Mouse (Mus musculus) forebrain, postnatal 0 days (tissue): Measurements from ENCODE around the gene Zfp326. TPM values are rescaled to one million over a fixed set of nuclear protein-coding genes. Genes with fewer than 3 reads are reported as not detected.

ENCODE experiments used
- ATAC-seq: fragments of 200-750 bp; cut with Nextera tagmentation; 2 replicates; pipeline ENCODE4 v1.8.0; 2017; ENCODE audit warnings: mild to moderate bottlenecking, moderate library complexity
- DNase-seq: peaks from one replicate; pipeline ENCODE4 v3.0.0-alpha.2; 2015
- H3K27ac ChIP-seq: fragments of 300-500 bp; sonication (generic); 2 replicates; pipeline ENCODE4 v1.5.1; 2014; ENCODE audit warnings: low read depth, mild to moderate bottlenecking, antibody characterized with exemption, low read length, moderate library complexity, mixed read lengths
- H3K27me3 ChIP-seq: fragments of 300-500 bp; sonication (generic); 2 replicates; pipeline ENCODE4 v1.6.1; 2014; ENCODE audit warnings: mild to moderate bottlenecking, low read length, mixed read lengths; ENCODE audit not compliant: insufficient read depth
- H3K36me3 ChIP-seq: fragments of 300-500 bp; sonication (generic); 2 replicates; pipeline ENCODE4 v1.6.1; 2014; ENCODE audit warnings: mild to moderate bottlenecking, moderate library complexity; ENCODE audit not compliant: insufficient read depth
- H3K4me1 ChIP-seq: fragments of 300-500 bp; sonication (generic); 2 replicates; pipeline ENCODE4 v1.6.1; 2014; ENCODE audit warnings: antibody characterized with exemption; ENCODE audit not compliant: insufficient read depth
- H3K4me2 ChIP-seq: fragments of 300-500 bp; sonication (generic); 2 replicates; pipeline ENCODE4 v1.6.1; 2014; ENCODE audit warnings: low read depth, mild to moderate bottlenecking, moderate library complexity
- H3K4me3 ChIP-seq: fragments of 300-500 bp; sonication (generic); 2 replicates; pipeline ENCODE4 v1.5.1; 2014; ENCODE audit warnings: low read depth, low read length, mixed read lengths
- H3K9ac ChIP-seq: fragments of 300-500 bp; sonication (generic); 2 replicates; pipeline ENCODE4 v1.6.1; 2014; ENCODE audit warnings: mild to moderate bottlenecking
- H3K9me3 ChIP-seq: fragments of 300-500 bp; sonication (generic); 2 replicates; pipeline ENCODE4 v1.6.1; 2016; ENCODE audit warnings: low read length
- CTCF ChIP-seq: sonication (generic); IDR thresholded peaks from 2 replicates; pipeline ENCODE4 v1.5.1; 2016; ENCODE audit warnings: antibody characterized with exemption, control low read depth, low read depth
- WGBS: fragments of 180-500 bp; shearing (Covaris S2); extraction: QIAGEN DNeasy Blood & Tissue Kit; methylation state at CpG from one replicate; pipeline ENCODE4 v1.1.7; 2014; 5-methylcytosine and 5-hydroxymethylcytosine counted together
- polyA plus RNA-seq: library from polyadenylated mRNA; unstranded; fragments of >200 nt; fragmentation: Nextera tagmentation; extraction: Ambion mirVana; gene quantifications from 2 replicates; pipeline ENCODE4 v1.2.1, GENCODE M21; 2015
- total RNA-seq: library from RNA; depleted of rRNA; stranded (reverse); fragments of >200 nt; gene quantifications from 2 replicates; pipeline ENCODE4 v1.2.3, GENCODE M21; 2014

Gene Zfp326
- total and polyA plus RNA-seq, 2 experiments from 2014 or later, result 35.5 to 36.0 TPM

DNA sequence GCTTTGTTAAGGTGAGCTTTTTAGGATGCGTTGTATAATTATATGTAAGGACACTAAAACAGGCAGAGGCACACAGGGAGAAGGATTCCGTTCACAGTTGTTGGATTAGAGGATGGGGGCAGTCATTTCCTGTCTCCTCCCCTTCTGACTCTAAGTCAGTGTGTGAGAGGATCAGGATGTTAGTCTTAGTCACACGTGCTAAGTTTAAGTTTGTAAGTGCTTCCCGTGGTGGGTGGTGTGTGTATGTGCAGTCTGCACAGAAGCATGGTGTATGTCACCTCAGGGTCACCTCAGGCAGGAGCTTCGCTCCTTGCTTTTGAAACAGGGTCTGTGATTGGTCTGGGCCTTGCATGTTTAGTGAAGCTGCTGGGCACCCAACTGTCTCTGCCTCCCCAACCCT is 35.1 kb downstream of the Zfp326 start:
- Histone ChIP-seq H3K36me3 (peaks cover 58% of the 10 kb centered on the region), H3K27ac (no peak overlapping the region), H3K4me1 (no peaks in the 10 kb centered on the region), H3K9me3 (no peaks in the 10 kb centered on the region), H3K4me3 (no peak overlapping the region), H3K27me3 (no peaks in the 10 kb centered on the region), H3K4me2 (no peak overlapping the region), H3K9ac (no peak overlapping the region)
- DNase-seq (no peak), ATAC-seq (no peak)
- no peak for TF ChIP-seq CTCF
- 85% methylated on average over 5 of the region's 5 CpGs for WGBS

GRCm38 (mm10) chr5:105917398-105917797 is 41.0 kb downstream of the Zfp326 start:
- DNase-seq (no peak), ATAC-seq (no peak)
- H3K4me2 ChIP-seq, result no peak overlapping the region
- H3K4me3 ChIP-seq, result no peak overlapping the region
- no peak overlapping the region for H3K9ac ChIP-seq
- no peaks in the 10 kb centered on the region for H3K27me3 ChIP-seq
- no peak overlapping the region for H3K27ac ChIP-seq
- no peak for TF ChIP-seq CTCF
- H3K9me3 ChIP-seq, result no peaks in the 10 kb centered on the region
- H3K36me3 ChIP-seq, result peaks cover 27% of the 10 kb centered on the region
- WGBS, result 62% methylated on average over 3 of the region's 3 CpGs
- no peaks in the 10 kb centered on the region for H3K4me1 ChIP-seq

GRCm38 (mm10) chr5:105918289-105918688 is 41.9 kb downstream of the Zfp326 start:
- ATAC-seq, result no peak
- Histone ChIP-seq H3K27ac (no peak overlapping the region), H3K4me3 (no peak overlapping the region), H3K4me1 (no peaks in the 10 kb centered on the region), H3K36me3 (peaks cover 18% of the 10 kb centered on the region), H3K27me3 (no peaks in the 10 kb centered on the region), H3K4me2 (no peak overlapping the region), H3K9ac (no peak overlapping the region), H3K9me3 (no peaks in the 10 kb centered on the region)
- WGBS, result 83% methylated on average over 6 of the region's 6 CpGs
- no peak for DNase-seq
- TF ChIP-seq CTCF, result peak; percentile 61

- no peak for TF ChIP-seq CTCF
- DNase-seq (no peak), ATAC-seq (no peak)
- no peak overlapping the region for H3K9ac ChIP-seq
- no peak overlapping the region for H3K4me3 ChIP-seq
- no peak overlapping the region for H3K27ac ChIP-seq
- H3K27me3 ChIP-seq, result no peaks in the 10 kb centered on the region
- no peaks in the 10 kb centered on the region for H3K9me3 ChIP-seq
- H3K4me2 ChIP-seq, result no peak overlapping the region
- peaks cover 4% of the 10 kb centered on the region; the same call in 1 of the 2 replicates for H3K36me3 ChIP-seq
- WGBS, result 72% methylated on average over 12 of the region's 12 CpGs
- no peaks in the 10 kb centered on the region for H3K4me1 ChIP-seq
Measured at GRCm38 (mm10) chr5:105922818-105923487, 46.6 kb downstream of the Zfp326 start.

GRCm38 (mm10) chr5:105924347-105924746 is 48.0 kb downstream of the Zfp326 start:
- Histone ChIP-seq H3K4me1 (no peaks in the 10 kb centered on the region), H3K9ac (no peak overlapping the region), H3K4me3 (no peak overlapping the region), H3K9me3 (no peaks in the 10 kb centered on the region), H3K36me3 (no peaks in the 10 kb centered on the region), H3K4me2 (no peak overlapping the region), H3K27me3 (no peaks in the 10 kb centered on the region), H3K27ac (no peak overlapping the region)
- WGBS, result 93% methylated on average over 8 of the region's 8 CpGs
- no peak for DNase-seq
- TF ChIP-seq CTCF, result no peak
- no peak for ATAC-seq

GRCm38 (mm10) chr5:105925568-105926255 is 49.3 kb downstream of the Zfp326 start:
- H3K27me3 ChIP-seq, result no peaks in the 10 kb centered on the region
- H3K9me3 ChIP-seq, result no peaks in the 10 kb centered on the region
- no peaks in the 10 kb centered on the region for H3K36me3 ChIP-seq
- no peak overlapping the region for H3K27ac ChIP-seq
- 64% methylated on average over 14 of the region's 14 CpGs for WGBS
- H3K4me2 ChIP-seq, result no peak overlapping the region
- H3K9ac ChIP-seq, result no peak overlapping the region
- H3K4me3 ChIP-seq, result no peak overlapping the region
- peak; percentile 59 for DNase-seq
- peak; percentile 79 for ATAC-seq
- H3K4me1 ChIP-seq, result no peaks in the 10 kb centered on the region
- peak; percentile 70 for TF ChIP-seq CTCF

DNA sequence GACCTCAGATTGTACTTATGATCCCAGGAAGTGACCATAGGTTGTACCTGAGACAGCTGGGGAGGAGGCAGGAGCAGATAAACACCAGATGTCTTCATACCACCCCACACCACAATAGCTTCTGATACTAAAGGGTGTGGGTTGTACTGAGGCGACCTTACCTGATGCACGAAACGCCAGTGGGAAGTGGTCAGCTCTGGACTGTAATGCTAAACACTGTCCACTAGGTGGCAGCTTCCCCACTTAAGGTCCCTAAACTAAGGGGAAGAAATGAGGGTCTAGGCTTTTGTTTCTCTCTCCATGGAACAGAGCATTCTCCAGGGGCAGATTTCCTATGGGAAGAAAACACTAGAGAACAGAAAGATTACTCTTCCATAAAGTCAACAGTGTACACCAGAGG is 53.9 kb downstream of the Zfp326 start:
- WGBS, result 36% methylated on average over 3 of the region's 3 CpGs

More for the DNA sequence above, 53.9 kb downstream of the Zfp326 start:
- Histone ChIP-seq H3K27ac (no peak overlapping the region), H3K4me2 (no peak overlapping the region), H3K36me3 (peaks cover 5% of the 10 kb centered on the region; the same call in 1 of the 2 replicates), H3K9me3 (no peaks in the 10 kb centered on the region), H3K4me1 (no peaks in the 10 kb centered on the region), H3K9ac (no peak overlapping the region), H3K27me3 (no peaks in the 10 kb centered on the region), H3K4me3 (no peak overlapping the region)
- peak; percentile 78 for TF ChIP-seq CTCF
- ATAC-seq (0 out of 2 replicates have a peak, but pooled peaks have one; percentile 14), DNase-seq (peak; percentile 41)
